Mouse (Mus musculus) midbrain, embryonic 15.5 days (tissue): ENCODE measurements at regions not wholly inside any gene's neighbourhood (a gene's known extent, or its start where the extent isn't known, plus 50 kb on each side); places are given as distances from the start of the nearest gene placed in this dataset.

ENCODE experiments used
- ATAC-seq: fragments of 200-750 bp; cut with Nextera tagmentation; replicated peaks from 2 replicates; pipeline ENCODE4 v1.8.0; 2017; ENCODE audit warnings: moderate TSS enrichment
- H3K27ac ChIP-seq: fragments of 300-500 bp; sonication (generic); 2 replicates; pipeline ENCODE4 v1.5.1; 2015; ENCODE audit warnings: mild to moderate bottlenecking, inconsistent platforms
- H3K27me3 ChIP-seq: fragments of 300-500 bp; sonication (generic); replicated peaks from 2 replicates; pipeline ENCODE4 v1.6.1; 2015; ENCODE audit warnings: inconsistent platforms
- H3K36me3 ChIP-seq: fragments of 300-500 bp; sonication (generic); replicated peaks from 2 replicates; pipeline ENCODE4 v1.6.1; 2015; ENCODE audit warnings: inconsistent platforms
- H3K4me1 ChIP-seq: fragments of 300-500 bp; sonication (generic); 2 replicates; pipeline ENCODE4 v1.6.1; 2015; ENCODE audit warnings: inconsistent platforms
- H3K4me2 ChIP-seq: fragments of 300-500 bp; sonication (generic); 2 replicates; pipeline ENCODE4 v1.6.1; 2015; ENCODE audit warnings: inconsistent platforms, mild to moderate bottlenecking, moderate library complexity
- H3K4me3 ChIP-seq: fragments of 300-500 bp; sonication (generic); 2 replicates; pipeline ENCODE4 v1.5.1; 2015; ENCODE audit warnings: mild to moderate bottlenecking, inconsistent platforms
- H3K9ac ChIP-seq: fragments of 300-500 bp; sonication (generic); 2 replicates; pipeline ENCODE4 v1.6.1; 2015; ENCODE audit warnings: mild to moderate bottlenecking, inconsistent platforms
- H3K9me3 ChIP-seq: fragments of 300-500 bp; sonication (generic); 2 replicates; pipeline ENCODE4 v1.6.1; 2016; ENCODE audit warnings: inconsistent platforms
- WGBS: fragments of 180-500 bp; shearing (Covaris S2); methylation state at CpG from one replicate; pipeline ENCODE4 v1.1.7; 2015; ENCODE audit warnings: mixed read lengths; 5-methylcytosine and 5-hydroxymethylcytosine counted together

- 29% methylated on average over 3 of the region's 3 CpGs for WGBS
Measured at GRCm38 (mm10) chr4:87698750-87699149, 334.4 kb downstream of the Mllt3 start.

GRCm38 (mm10) chr4:87696921-87697320 lies 336.2 kb downstream of the Mllt3 start:
- Histone ChIP-seq H3K9me3 (no peaks in the 10 kb centered on the region), H3K4me3 (no peak overlapping the region), H3K36me3 (no peaks in the 10 kb centered on the region), H3K4me2 (no peak overlapping the region), H3K4me1 (peaks cover 10% of the 10 kb centered on the region), H3K27ac (no peak overlapping the region), H3K27me3 (no peaks in the 10 kb centered on the region), H3K9ac (no peak overlapping the region)
- 73% methylated on average over 4 of the region's 4 CpGs for WGBS
- ATAC-seq = no peak

More at GRCm38 (mm10) chr4:87698750-87699149, 334.4 kb downstream of the Mllt3 start:
- H3K9me3 ChIP-seq = no peaks in the 10 kb centered on the region
- no peak overlapping the region for H3K4me2 ChIP-seq
- H3K36me3 ChIP-seq = no peaks in the 10 kb centered on the region
- peaks cover 10% of the 10 kb centered on the region for H3K4me1 ChIP-seq
- ATAC-seq = 0 out of 2 replicates have a peak, but pooled peaks have one; percentile 24
- no peak overlapping the region for H3K4me3 ChIP-seq
- H3K27me3 ChIP-seq = no peaks in the 10 kb centered on the region
- H3K27ac ChIP-seq = no peak overlapping the region
- no peak overlapping the region for H3K9ac ChIP-seq

GRCm38 (mm10) chr4:87695811-87696210 lies 337.4 kb downstream of the Mllt3 start:
- Histone ChIP-seq H3K36me3 (no peaks in the 10 kb centered on the region), H3K27me3 (no peaks in the 10 kb centered on the region), H3K4me1 (peaks cover 10% of the 10 kb centered on the region), H3K9me3 (no peaks in the 10 kb centered on the region), H3K27ac (no peak overlapping the region), H3K4me3 (no peak overlapping the region), H3K4me2 (no peak overlapping the region), H3K9ac (no peak overlapping the region)
- 90% methylated on average over 5 of the region's 5 CpGs for WGBS
- ATAC-seq = no peak

DNA sequence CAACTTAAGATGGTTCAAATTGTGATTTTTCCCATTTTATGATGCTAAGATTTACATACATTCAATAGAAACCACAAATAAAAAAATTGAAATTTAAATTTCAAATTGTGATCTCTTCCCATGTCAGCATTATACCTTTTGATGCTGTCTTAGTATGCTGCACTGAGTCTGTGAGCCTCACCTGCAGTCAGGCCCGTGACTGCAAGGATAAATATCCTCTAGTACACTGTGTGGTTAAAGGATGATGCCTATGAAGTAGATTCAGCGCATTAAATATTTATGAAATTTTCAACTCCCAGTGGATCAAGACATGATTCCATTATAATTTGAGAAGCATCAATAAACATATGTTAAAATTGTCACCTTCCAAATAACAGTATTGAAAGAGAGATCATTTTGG lies 340.4 kb downstream of the Mllt3 start:
- WGBS = 75% methylated on average over 2 of the region's 2 CpGs
- Histone ChIP-seq H3K36me3 (no peaks in the 10 kb centered on the region), H3K4me1 (no peaks in the 10 kb centered on the region), H3K4me2 (no peak overlapping the region), H3K27me3 (no peaks in the 10 kb centered on the region), H3K9ac (no peak overlapping the region), H3K9me3 (no peaks in the 10 kb centered on the region), H3K27ac (no peak overlapping the region), H3K4me3 (no peak overlapping the region)
- ATAC-seq = peak; percentile 69; the same call in 1 of the 2 replicates

DNA sequence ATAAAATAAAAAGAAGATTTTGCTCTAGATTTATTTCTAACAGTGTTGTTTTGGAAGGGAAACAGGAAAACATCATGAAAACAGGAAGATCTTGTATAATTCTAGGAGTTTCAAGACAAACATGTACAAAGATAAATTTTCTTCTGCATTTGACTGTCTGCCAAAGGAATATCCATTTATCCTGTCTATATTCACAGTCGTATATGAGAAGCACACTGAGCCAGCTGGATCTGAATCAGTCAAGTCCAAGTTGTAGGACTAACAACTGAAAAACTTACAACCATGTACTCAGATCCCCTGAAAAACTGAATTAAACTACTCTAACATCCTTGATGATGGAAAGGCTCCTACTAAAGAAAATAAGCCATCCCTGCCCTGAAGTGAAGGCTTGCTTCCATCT lies 348.2 kb downstream of the Mllt3 start:
- no peak overlapping the region for H3K4me3 ChIP-seq
- ATAC-seq = no peak
- H3K9ac ChIP-seq = no peak overlapping the region
- H3K27me3 ChIP-seq = no peaks in the 10 kb centered on the region
- H3K36me3 ChIP-seq = no peaks in the 10 kb centered on the region
- H3K27ac ChIP-seq = no peak overlapping the region
- no peaks in the 10 kb centered on the region for H3K4me1 ChIP-seq
- H3K9me3 ChIP-seq = no peaks in the 10 kb centered on the region
- 88% methylated on average over 1 of the region's 1 CpGs for WGBS
- H3K4me2 ChIP-seq = no peak overlapping the region

- no peak overlapping the region for H3K4me2 ChIP-seq
- no peaks in the 10 kb centered on the region for H3K4me1 ChIP-seq
- H3K9ac ChIP-seq = no peak overlapping the region
- no peak overlapping the region for H3K4me3 ChIP-seq
- no peaks in the 10 kb centered on the region for H3K9me3 ChIP-seq
- no peak for ATAC-seq
- no peaks in the 10 kb centered on the region for H3K36me3 ChIP-seq
- no peak overlapping the region for H3K27ac ChIP-seq
- H3K27me3 ChIP-seq = no peaks in the 10 kb centered on the region
- 95% methylated on average over 2 of the region's 2 CpGs for WGBS
Measured at GRCm38 (mm10) chr4:87682783-87683182, 350.4 kb downstream of the Mllt3 start.

GRCm38 (mm10) chr4:87671101-87671500 lies 362.1 kb downstream of the Mllt3 start:
- 83% methylated on average over 3 of the region's 3 CpGs for WGBS
- Histone ChIP-seq H3K27me3 (no peaks in the 10 kb centered on the region), H3K36me3 (no peaks in the 10 kb centered on the region), H3K9ac (no peak overlapping the region), H3K4me3 (no peak overlapping the region), H3K9me3 (no peaks in the 10 kb centered on the region), H3K27ac (no peak overlapping the region), H3K4me1 (no peaks in the 10 kb centered on the region), H3K4me2 (no peak overlapping the region)
- ATAC-seq = no peak

GRCm38 (mm10) chr4:87670167-87670566 lies 363.0 kb downstream of the Mllt3 start:
- Histone ChIP-seq H3K36me3 (no peaks in the 10 kb centered on the region), H3K4me2 (no peak overlapping the region), H3K4me3 (no peak overlapping the region), H3K27me3 (no peaks in the 10 kb centered on the region), H3K9me3 (no peaks in the 10 kb centered on the region), H3K4me1 (no peaks in the 10 kb centered on the region), H3K27ac (no peak overlapping the region), H3K9ac (no peak overlapping the region)
- no peak for ATAC-seq
- whole genome bisulfite sequencing = 86% methylated on average over 2 of the region's 2 CpGs

DNA sequence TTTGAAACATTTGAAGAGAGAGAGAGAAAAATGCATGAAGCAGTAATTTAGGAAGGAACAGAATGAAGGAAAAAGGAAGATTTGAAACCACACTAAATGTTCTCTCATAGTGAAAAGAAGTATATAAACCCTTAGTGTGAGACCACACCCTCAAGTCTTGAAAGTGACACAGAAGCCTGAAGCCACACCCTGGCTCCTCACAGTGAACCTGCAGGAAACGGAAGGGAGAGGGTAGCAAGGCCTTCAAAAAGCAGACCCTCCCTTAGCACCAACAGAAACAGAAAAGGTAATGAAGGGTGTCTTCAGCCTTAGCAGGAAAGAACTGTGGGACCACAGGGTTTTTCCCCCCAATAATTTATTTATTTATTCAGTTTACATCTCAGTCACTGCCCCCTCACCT lies 363.7 kb downstream of the Mllt3 start:
- no peak overlapping the region for H3K4me3 ChIP-seq
- H3K9ac ChIP-seq = no peak overlapping the region
- no peak for ATAC-seq
- WGBS = 79% methylated on average over 1 of the region's 1 CpGs
- no peak overlapping the region for H3K27ac ChIP-seq
- H3K4me1 ChIP-seq = no peaks in the 10 kb centered on the region
- H3K4me2 ChIP-seq = no peak overlapping the region
- no peaks in the 10 kb centered on the region for H3K36me3 ChIP-seq
- H3K9me3 ChIP-seq = no peaks in the 10 kb centered on the region
- H3K27me3 ChIP-seq = no peaks in the 10 kb centered on the region

- WGBS = 40% methylated on average over 3 of the region's 3 CpGs
- Histone ChIP-seq H3K27ac (no peak overlapping the region), H3K9ac (no peak overlapping the region), H3K4me1 (no peaks in the 10 kb centered on the region), H3K4me3 (no peak overlapping the region), H3K36me3 (no peaks in the 10 kb centered on the region), H3K4me2 (no peak overlapping the region), H3K27me3 (no peaks in the 10 kb centered on the region), H3K9me3 (no peaks in the 10 kb centered on the region)
- no peak for ATAC-seq
Measured at GRCm38 (mm10) chr4:87668314-87668713, 364.9 kb downstream of the Mllt3 start.

DNA sequence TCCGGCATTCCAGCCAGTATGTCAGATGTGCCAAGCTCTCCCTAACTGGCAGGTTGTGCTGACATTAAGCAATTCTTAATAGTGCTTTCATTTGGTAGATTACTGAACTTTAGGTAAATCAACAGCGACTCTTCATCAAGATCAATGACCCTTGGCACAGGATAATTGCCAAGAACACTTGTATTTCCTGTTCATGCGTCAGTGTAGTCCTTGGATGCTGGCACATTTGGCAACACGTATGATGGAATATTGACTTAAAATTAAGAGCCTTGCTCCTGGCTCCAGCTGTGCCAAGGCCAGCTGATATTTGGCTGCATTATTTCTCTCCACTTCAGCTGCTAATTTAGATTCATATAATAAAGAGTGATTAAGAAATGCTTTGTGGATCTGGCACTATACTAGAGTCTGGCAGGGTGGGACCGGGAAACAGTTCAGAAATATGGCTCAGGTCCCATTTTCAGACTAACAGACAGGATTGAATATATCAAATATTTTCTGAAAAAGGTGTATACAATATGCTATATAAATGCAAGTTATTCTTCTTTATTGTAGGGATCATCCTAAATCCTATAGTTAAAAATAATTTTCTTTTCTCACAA lies 365.5 kb downstream of the Mllt3 start:
- ATAC-seq = no peak
- H3K27me3 ChIP-seq = no peaks in the 10 kb centered on the region

DNA sequence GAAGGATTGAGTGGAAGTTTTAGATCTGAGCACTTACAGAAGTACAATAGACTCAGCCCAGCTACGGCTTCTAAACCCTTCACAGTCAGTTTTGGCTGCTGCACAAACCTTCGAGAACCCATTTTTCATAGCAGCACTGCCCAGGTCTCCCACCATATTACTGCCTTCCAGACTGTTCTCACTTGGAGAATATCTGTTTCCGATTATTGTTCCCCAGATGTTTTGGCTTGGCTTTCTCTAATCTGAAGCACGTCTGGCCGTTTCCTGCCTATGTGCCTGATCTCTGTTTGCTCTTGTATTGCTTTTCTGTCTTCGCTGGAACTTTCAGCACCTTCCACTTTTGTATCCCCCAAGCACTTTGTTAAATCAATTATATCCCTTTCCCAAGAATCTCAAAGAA lies 368.0 kb downstream of the Mllt3 start:
- H3K27me3 ChIP-seq = no peaks in the 10 kb centered on the region
- 83% methylated on average over 6 of the region's 6 CpGs for WGBS
- no peak for ATAC-seq
- H3K4me2 ChIP-seq = no peak overlapping the region
- no peak overlapping the region for H3K27ac ChIP-seq
- no peaks in the 10 kb centered on the region for H3K4me1 ChIP-seq
- no peak overlapping the region for H3K9ac ChIP-seq
- no peak overlapping the region for H3K4me3 ChIP-seq
- no peaks in the 10 kb centered on the region for H3K9me3 ChIP-seq
- H3K36me3 ChIP-seq = no peaks in the 10 kb centered on the region

More for the DNA sequence above, 365.5 kb downstream of the Mllt3 start:
- Histone ChIP-seq H3K27ac (no peak overlapping the region), H3K4me1 (no peaks in the 10 kb centered on the region), H3K9me3 (no peaks in the 10 kb centered on the region), H3K4me3 (no peak overlapping the region), H3K36me3 (no peaks in the 10 kb centered on the region), H3K4me2 (no peak overlapping the region), H3K9ac (no peak overlapping the region)
- WGBS = 82% methylated on average over 5 of the region's 5 CpGs

DNA sequence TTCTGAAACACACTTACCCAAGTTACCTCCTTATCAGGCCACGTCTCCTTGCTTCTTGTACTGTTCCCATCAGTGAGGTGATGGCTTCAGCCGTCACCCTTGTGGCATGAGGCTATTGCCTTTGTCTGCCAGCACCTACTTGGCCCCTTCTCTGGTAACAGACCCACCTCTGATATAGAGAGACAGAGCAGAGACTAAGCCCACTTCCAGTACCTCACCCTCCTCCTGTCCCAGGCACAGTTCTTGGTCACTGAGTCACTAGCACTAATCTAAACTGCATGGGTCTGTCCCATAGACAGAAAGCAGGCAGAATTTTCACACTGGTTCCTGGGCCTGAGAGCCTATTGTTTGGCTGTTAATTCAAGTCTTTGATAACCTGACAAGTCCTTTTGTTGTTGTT lies 370.3 kb downstream of the Mllt3 start:
- H3K27me3 ChIP-seq = no peaks in the 10 kb centered on the region
- WGBS = 81% methylated on average over 2 of the region's 2 CpGs
- ATAC-seq = no peak

More for the DNA sequence above, 370.3 kb downstream of the Mllt3 start:
- Histone ChIP-seq H3K27ac (no peak overlapping the region), H3K4me2 (no peak overlapping the region), H3K4me1 (0 out of 2 replicates have a peak, but pooled peaks cover 2% of the 10 kb centered on the region), H3K9ac (no peak overlapping the region), H3K4me3 (no peak overlapping the region), H3K9me3 (no peaks in the 10 kb centered on the region), H3K36me3 (no peaks in the 10 kb centered on the region)
